Mouse (Mus musculus): ENCODE measurements at regions not wholly inside any gene's neighbourhood (a gene's known extent, or its start where the extent isn't known, plus 50 kb on each side); places are given as distances from the start of the nearest gene placed in this dataset.

DNA sequence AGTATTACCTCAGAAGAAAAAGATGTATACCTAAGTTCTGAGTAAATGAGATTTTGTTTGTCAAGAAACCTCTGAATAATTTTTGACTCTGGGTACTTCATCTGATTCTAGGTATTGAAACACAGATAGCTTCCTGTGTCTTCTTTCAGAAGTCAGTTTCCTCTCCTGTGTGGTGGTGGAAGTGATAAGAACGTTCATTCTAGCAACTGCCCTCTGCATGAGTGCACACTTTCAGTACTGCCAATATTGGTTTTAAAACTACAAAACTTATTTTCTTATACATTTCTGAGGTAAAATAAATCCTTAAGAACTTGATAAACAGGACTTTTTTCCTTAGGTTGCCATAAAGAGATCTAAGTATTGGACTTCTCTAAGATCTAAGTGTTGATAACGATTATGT lies 209.8 kb upstream of the Rasa1 start:
- TF ChIP-seq POLR2A (IDR thresholded peaks at IDR 0.05; ENCODE audit: low read depth, low read length) (no peak), CTCF (conservative IDR thresholded peaks at IDR 0.05; ENCODE audit: insufficient read depth, insufficient read length, low read depth, low read length) (no peak)
